Mouse (Mus musculus): ENCODE results near the gene Ablim2. TPM values are rescaled to one million over a fixed set of nuclear protein-coding genes. Genes with fewer than 3 reads are reported as not detected.

The Ablim2 gene
- polyA plus RNA-seq, 1 experiment: 19.6 TPM

- no peak for DNase-seq (ENCODE audit: low read depth)
- TF ChIP-seq POLR2A (IDR thresholded peaks at IDR 0.05; ENCODE audit: borderline replicate concordance, extremely low read depth, insufficient read depth, insufficient read length, poor library complexity, severe bottlenecking) (no peak), CTCF (IDR thresholded peaks at IDR 0.05; ENCODE audit: borderline replicate concordance, extremely low read depth, insufficient read depth, insufficient read length) (no peak)
Measured at GRCm38 (mm10) chr5:35794942-35795341, 37.3 kb downstream of the Ablim2 start.

- TF ChIP-seq POLR2A (IDR thresholded peaks at IDR 0.05; ENCODE audit: borderline replicate concordance, extremely low read depth, insufficient read depth, insufficient read length, poor library complexity, severe bottlenecking) (no peak), CTCF (IDR thresholded peaks at IDR 0.05; ENCODE audit: borderline replicate concordance, extremely low read depth, insufficient read depth, insufficient read length) (peak; percentile 98)
- DNase-seq (ENCODE audit: low read depth): peak; percentile 72
Measured at GRCm38 (mm10) chr5:35795481-35796048, 37.9 kb downstream of the Ablim2 start.

- TF ChIP-seq CTCF (IDR thresholded peaks at IDR 0.05; ENCODE audit: borderline replicate concordance, extremely low read depth, insufficient read depth, insufficient read length) (no peak), POLR2A (IDR thresholded peaks at IDR 0.05; ENCODE audit: borderline replicate concordance, extremely low read depth, insufficient read depth, insufficient read length, poor library complexity, severe bottlenecking) (no peak)
- no peak for DNase-seq (ENCODE audit: low read depth)
Measured at GRCm38 (mm10) chr5:35796136-35796535, 38.5 kb downstream of the Ablim2 start.

- no peak for DNase-seq (ENCODE audit: low read depth)
- TF ChIP-seq POLR2A (IDR thresholded peaks at IDR 0.05; ENCODE audit: borderline replicate concordance, extremely low read depth, insufficient read depth, insufficient read length, poor library complexity, severe bottlenecking) (no peak), CTCF (IDR thresholded peaks at IDR 0.05; ENCODE audit: borderline replicate concordance, extremely low read depth, insufficient read depth, insufficient read length) (no peak)
Measured at GRCm38 (mm10) chr5:35799090-35799489, 41.4 kb downstream of the Ablim2 start.

GRCm38 (mm10) chr5:35803416-35803815 is 45.7 kb downstream of the Ablim2 start:
- TF ChIP-seq POLR2A (IDR thresholded peaks at IDR 0.05; ENCODE audit: borderline replicate concordance, extremely low read depth, insufficient read depth, insufficient read length, poor library complexity, severe bottlenecking) (no peak), CTCF (IDR thresholded peaks at IDR 0.05; ENCODE audit: borderline replicate concordance, extremely low read depth, insufficient read depth, insufficient read length) (no peak)

GRCm38 (mm10) chr5:35804685-35805084 is 47.0 kb downstream of the Ablim2 start:
- TF ChIP-seq POLR2A (IDR thresholded peaks at IDR 0.05; ENCODE audit: borderline replicate concordance, extremely low read depth, insufficient read depth, insufficient read length, poor library complexity, severe bottlenecking) (no peak), CTCF (IDR thresholded peaks at IDR 0.05; ENCODE audit: borderline replicate concordance, extremely low read depth, insufficient read depth, insufficient read length) (no peak)

More at GRCm38 (mm10) chr5:35803416-35803815, 45.7 kb downstream of the Ablim2 start:
- DNase-seq (ENCODE audit: low read depth): no peak

GRCm38 (mm10) chr5:35805209-35805608 is 47.5 kb downstream of the Ablim2 start:
- no peak for TF ChIP-seq POLR2A (IDR thresholded peaks at IDR 0.05; ENCODE audit: borderline replicate concordance, extremely low read depth, insufficient read depth, insufficient read length, poor library complexity, severe bottlenecking)
- TF ChIP-seq CTCF (IDR thresholded peaks at IDR 0.05; ENCODE audit: borderline replicate concordance, extremely low read depth, insufficient read depth, insufficient read length): no peak
- DNase-seq (ENCODE audit: low read depth): no peak

More at GRCm38 (mm10) chr5:35804685-35805084, 47.0 kb downstream of the Ablim2 start:
- DNase-seq (ENCODE audit: low read depth): no peak

- DNase-seq (ENCODE audit: low read depth): no peak
- no peak for TF ChIP-seq POLR2A (IDR thresholded peaks at IDR 0.05; ENCODE audit: borderline replicate concordance, extremely low read depth, insufficient read depth, insufficient read length, poor library complexity, severe bottlenecking)
Measured at GRCm38 (mm10) chr5:35807018-35807417, 49.3 kb downstream of the Ablim2 start.

- no peak for TF ChIP-seq POLR2A (IDR thresholded peaks at IDR 0.05; ENCODE audit: borderline replicate concordance, extremely low read depth, insufficient read depth, insufficient read length, poor library complexity, severe bottlenecking)
- no peak for TF ChIP-seq CTCF (IDR thresholded peaks at IDR 0.05; ENCODE audit: borderline replicate concordance, extremely low read depth, insufficient read depth, insufficient read length)
- DNase-seq (ENCODE audit: low read depth): peak; percentile 41
Measured at GRCm38 (mm10) chr5:35810526-35810925, 52.8 kb downstream of the Ablim2 start.

- no peak for TF ChIP-seq CTCF (IDR thresholded peaks at IDR 0.05; ENCODE audit: borderline replicate concordance, extremely low read depth, insufficient read depth, insufficient read length)
- no peak for TF ChIP-seq POLR2A (IDR thresholded peaks at IDR 0.05; ENCODE audit: borderline replicate concordance, extremely low read depth, insufficient read depth, insufficient read length, poor library complexity, severe bottlenecking)
- DNase-seq (ENCODE audit: low read depth): no peak
Measured at GRCm38 (mm10) chr5:35811639-35812295, 54.1 kb downstream of the Ablim2 start.

GRCm38 (mm10) chr5:35814334-35814941 is 56.8 kb downstream of the Ablim2 start:
- peak; percentile 76 for DNase-seq (ENCODE audit: low read depth)
- TF ChIP-seq CTCF (IDR thresholded peaks at IDR 0.05; ENCODE audit: borderline replicate concordance, extremely low read depth, insufficient read depth, insufficient read length) (no peak), POLR2A (IDR thresholded peaks at IDR 0.05; ENCODE audit: borderline replicate concordance, extremely low read depth, insufficient read depth, insufficient read length, poor library complexity, severe bottlenecking) (no peak)

All from brain, embryonic 14.5 days (tissue).